Mouse (Mus musculus) B cell, adult 2 months (primary cell): Measurements from ENCODE around the gene Pptc7.

Source experiments
- DNase-seq, 2 experiments: peaks; one replicate each; pipeline ENCODE4 v3.0.0; 2022

The Pptc7 gene

DNA sequence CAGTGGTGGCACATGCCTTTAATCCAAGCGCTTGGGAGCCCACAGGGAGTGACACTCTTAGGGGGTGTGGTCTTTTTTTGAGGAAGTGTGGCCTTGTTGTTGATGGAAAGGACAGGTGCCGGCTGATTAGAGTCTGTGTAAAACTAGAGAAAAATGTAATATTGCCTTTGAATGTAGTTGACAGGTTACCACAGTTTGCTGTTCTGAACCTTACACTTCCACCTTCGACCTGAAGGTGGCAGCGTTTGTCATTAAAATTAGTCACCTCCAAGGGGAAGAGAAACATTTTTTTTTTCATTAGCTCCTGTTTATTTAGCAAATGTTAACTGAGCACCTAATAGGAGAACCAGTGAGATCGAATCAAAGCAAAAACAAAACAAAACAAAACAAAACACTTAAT is 16.3 kb upstream of the Pptc7 start:
- DNase-seq: peak; percentile 86

DNA sequence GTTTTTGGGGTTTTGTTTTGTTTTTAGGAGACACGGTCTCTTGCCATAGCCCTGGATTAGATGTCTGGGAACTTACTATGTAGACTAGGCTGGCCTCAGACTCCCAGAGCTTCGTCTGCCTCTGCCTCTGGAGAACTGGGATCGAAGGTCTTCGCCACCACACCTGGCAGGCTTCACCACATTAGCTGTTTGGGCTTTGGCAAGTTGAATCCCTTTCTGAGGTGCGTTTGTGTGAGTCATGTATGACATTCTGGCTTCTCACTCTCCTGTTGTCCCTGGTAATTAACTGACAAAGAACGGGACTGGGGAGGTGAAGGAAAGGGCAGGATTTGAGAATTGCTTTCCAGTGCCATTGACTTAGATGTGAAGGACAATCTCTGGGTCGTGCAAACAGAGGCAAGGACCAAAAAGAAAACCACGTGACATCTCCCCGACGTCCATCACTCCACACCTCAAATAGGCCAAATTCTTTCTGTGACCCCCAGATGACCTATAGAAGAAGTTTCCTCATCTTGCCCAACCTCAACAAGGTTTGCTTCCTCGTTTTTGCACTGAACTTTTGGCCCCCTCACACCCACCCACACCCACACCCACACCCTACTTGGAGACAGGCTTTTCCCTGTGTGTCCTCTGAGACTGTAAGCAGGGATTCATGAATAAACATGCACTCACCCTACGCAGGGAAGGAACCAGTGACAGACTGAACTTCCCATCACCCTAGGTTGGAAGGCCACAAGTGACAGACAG is 15.1 kb upstream of the Pptc7 start:
- DNase-seq: no peak

DNA sequence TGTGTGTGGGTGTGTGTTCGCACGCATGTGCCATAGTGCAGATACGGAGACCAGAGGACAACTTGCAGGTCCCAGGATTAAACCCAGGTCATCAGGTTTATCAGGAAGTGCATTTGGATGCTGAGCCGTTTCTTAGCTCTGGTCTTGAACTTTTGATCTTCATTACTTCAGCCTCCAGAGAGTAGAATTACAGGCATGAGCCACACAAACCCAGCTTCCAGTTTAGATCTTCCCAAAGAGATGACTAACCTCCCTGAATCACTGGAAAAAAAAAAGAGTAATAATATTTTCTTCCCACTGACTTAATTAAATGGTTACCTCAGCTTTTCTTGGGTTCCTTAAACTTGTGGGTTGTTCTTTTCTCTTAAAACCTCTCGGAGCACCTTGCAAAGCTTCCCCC is 11.3 kb upstream of the Pptc7 start:
- DNase-seq: no peak

DNA sequence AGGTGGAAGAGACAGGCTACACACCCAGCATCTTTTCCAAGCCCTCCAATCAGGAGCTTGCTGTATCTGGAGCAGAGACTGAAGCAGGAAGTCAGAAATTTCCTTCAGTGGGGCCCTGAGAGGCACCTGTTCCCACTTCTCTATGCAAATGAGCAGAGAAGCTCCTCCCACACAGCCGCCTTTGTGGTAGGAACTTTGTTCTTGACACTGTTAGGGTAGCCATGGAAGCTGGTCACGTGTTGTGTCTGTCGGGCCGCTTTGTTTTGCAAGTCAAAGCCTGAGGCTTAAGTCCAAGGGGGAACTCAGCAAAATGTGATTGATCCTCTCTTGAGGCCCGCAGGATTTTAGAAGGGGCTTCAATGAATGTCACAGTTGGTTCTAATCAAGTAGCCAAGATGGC is 9.4 kb upstream of the Pptc7 start:
- DNase-seq: peak; percentile 83 to 89

DNA sequence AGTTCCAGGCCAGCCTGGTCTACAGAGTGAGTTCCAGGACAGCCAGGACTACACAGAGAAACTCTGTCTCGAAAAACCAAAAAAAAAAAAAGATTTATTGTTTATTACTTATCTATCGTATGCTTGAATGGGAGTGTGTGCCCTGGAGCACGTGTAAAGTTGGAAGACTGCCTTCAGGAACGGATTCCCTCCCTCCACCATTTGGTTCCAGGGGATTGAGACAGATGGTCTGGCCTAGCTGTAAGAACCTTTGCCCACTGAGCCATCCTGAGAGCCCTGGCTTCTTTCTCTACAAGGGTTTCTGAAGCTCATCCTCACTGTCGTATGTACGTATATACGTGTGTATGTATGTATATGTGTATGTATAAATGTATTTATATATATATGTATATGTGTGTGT is 5.2 kb upstream of the Pptc7 start:
- no peak for DNase-seq

DNA sequence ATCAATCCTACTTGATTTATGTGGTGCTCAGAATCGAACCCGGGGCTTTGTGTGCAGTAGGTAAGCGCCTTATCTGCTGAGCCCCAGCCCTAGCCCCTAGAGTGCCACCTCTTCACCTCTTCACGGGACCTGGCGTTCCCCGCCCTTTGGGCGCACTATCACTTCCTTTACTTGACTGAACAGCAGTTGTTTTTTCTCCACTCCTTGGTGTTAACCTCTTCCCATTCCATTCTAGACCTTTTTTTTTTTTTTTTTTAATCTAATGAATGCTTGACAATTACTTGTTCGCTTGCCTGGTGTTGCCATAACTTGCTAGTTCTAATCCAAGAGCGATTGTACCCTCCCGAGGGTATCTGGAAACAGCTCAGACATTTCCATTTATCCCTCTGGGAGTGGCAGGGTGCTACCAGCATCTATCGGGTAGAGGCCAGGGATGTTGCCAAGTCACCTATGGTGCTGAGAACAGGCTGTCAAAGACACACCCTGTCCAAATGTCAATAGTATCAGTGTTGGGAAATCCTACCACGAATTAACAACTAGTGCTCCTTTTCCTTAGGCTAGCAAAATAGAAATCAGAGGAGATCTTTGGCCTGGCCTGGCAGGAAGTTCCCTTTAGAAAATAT is 4.3 kb upstream of the Pptc7 start:
- DNase-seq: no peak

DNA sequence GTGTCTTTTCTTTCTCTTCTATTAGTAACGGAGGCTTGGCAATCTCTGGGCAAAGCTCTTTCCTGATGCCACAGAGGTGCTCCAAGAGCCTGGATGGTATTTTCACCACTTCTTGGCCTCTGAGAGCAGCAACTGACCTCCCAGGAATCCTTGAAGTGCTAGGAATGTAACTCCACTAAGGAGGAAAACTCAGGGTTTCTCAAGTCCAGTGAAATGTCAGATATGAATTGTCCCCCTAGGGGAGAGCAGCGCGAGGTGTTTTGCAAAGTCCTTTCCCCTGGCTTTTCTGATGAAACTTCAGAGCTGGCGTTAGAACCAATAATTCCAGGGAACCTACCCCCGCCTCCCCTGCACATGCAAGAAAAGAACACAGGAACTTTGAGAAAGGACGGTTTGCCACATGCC is 3.7 kb upstream of the Pptc7 start:
- no peak for DNase-seq

DNA sequence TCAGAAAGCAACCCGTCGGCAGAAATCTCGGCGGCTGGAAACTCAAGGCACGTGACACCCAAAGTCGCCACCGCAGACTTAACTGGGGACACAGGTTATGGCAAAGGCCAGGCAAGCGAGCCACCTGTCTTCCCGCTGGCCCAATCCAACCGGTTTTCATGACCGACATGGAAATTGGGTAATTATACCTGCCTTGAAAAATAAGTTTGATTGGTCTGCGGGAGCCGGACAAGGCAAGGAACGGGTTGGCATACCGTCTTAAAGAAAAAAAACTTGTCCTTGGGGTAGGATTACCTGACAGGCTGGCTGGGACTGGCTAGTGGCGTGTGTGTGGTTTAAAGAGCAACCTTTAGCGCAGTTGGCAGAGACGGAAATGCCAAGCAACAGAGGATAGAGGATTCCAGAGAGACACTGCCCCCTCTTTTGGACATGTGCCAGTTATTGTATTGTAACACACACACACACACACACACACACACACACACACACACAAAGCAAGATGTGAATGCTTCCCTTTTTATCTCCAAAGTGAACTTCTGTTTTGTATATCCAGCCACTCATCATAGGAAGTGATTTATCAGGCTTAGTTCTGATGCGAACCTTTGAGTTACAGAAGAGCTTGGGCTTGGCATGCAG is 3.2 kb upstream of the Pptc7 start:
- DNase-seq: peak; percentile 40 to 53

DNA sequence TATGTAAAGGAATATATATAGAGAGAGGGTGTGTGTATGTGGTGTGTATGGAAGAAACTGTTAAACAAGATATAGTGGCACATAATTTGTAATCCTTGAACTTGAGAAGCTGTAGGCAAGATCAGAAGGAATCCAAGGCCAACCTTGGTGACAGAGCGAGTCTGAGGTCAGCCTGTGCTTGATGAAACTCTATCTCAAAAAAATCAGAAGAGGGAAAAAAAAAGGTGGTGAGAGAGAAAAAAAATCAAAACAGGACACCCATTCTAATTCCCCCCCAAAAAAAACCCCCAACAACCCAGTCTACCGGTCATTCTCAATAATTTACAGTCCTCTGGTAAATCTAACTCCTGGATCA is 360 bp upstream of the Pptc7 start:
- no peak for DNase-seq

DNA sequence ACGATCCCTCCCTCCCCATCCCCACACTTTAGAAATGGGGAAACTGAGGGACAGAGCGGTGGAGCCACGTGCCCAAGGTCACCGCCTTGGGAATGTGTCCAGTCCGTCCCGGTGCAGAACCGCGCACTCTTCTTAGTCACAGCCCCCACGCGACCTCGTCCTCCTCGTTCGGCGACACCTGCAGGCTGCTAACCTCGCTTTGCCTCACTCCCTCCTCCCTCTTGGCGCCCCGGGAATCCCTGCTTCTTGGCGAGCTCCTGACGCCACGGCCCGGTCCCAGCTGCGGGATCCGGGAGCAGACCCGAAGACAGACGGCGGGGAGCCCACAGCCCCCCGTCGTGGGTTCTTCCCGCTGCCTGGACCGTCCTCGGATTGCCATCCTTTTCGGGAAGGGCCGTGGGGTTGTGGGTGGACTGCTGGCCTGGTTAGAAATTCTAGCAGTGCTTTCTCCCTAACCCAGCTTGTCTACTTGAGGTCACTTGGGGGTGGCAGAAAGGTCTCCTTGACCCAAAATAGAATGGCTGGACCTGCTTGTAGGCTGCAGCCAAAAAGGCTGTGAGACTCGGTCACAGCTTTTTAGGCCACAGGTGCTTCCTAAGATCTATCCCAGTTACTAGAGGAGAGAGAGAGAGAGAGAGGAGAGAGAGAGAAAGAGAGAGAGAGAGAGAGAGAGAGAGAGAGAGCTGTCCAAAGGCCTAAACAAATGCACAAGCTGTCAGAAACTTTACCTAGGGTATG is 1.0 kb downstream of the Pptc7 start:
- DNase-seq: peak in 1 of 2 experiments; percentile 17

DNA sequence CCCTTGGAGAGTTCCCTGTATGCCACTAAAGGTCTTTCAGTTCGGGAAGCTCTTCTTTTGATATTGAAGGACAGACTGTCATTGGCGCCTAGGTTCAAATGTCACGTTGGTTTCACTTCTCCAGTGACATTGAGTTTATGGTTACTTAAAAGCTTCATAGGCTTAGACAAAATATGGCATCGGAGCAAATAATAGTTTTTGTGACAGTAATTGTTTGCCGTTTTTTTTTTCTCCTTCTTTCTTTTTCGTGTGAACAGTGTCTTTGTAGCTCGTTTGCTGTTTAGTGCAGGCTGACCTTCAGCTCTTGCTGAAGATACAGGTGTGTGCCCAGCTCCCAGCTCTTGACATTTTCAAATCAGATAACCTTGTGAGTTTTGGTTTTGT is 1.6 kb downstream of the Pptc7 start:
- DNase-seq: peak; percentile 29 to 40

DNA sequence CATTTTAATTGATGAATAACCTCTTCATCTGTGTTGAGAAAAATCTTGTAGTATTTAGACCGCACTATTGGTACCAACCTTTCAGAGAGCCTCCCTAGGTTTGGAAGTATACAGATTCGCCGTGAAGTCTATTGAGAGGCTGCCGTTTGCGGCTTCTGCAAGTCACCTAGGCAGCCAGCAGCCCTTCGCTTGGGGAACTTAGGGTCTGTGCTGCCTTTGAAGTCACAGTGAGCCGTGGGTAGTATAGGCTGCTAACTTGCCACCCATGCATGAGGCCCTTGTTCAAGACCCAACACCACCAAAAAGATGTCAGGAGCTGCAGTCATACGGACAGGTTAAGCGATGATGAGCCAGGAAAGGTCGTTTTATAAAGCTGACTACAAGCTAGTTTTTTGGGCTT is 2.0 kb downstream of the Pptc7 start:
- no peak for DNase-seq

DNA sequence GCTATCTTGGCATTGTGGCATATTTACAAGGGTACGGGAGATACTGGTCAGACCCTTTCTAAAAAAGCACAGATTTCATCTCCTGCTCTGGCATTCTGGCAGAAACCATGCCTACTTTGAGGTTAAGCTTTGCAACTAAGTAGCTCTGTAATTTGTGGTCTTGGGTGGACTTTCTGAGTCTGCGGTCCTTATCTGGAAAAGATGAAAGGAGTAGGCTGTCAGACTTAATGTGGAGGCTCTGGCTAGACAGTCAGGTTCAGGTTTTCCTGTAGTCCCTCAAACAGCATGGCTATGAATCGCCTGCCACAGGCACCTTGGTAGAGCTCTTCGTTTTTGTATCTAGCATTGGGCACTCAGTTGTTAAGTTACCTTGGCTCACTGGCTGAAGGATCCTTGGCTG is 2.9 kb downstream of the Pptc7 start:
- DNase-seq: no peak

DNA sequence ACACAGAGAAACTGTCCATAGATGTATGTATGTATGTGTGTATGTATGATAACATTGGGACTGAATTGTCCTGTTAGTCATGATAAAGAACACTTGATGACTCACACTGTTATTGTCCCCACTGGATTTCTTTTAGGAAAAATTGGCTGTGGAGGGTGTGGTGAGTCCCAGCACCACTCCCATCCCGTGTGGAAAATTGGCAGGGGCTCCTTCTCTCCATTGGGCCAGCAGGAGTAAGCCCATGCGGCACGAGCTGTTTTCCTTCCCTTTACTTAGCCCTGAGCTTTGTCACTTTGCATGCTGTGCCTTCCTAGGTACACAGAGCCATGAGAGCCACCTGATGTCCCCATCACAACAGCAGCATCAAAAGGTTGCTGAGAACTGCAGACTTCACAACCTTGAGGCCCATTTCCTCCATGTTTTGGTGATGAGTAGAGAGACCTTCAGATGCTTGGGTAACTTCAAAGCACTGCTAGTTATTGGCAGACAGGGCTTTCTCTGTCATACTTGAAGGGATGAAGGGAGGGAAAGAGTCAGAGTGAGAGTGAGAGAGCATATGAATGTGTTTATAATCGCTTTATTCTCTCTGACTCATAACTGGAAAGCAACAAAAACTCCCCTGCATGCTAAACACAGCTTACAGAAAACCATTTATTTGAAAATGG is 4.1 kb downstream of the Pptc7 start:
- no peak for DNase-seq

DNA sequence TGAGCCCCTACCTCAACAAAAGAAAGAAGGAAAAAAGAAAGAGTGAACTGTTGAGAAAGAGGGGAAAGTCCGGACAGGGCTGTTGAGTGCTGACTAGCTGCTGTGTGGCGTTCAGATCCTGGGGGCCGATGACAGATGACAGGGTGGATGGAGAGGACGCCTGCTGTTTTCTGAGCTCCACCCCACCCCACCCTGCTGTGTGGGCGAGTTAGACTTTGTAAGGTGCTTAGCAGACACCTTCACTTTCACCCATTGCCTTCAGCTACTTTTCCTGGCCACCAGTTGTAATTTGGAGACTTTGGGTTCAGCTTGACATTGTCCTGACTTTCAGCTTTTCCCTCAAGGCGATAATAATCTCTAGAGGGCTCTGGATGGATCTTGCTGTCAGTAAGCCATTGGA is 7.0 kb downstream of the Pptc7 start:
- DNase-seq: no peak

DNA sequence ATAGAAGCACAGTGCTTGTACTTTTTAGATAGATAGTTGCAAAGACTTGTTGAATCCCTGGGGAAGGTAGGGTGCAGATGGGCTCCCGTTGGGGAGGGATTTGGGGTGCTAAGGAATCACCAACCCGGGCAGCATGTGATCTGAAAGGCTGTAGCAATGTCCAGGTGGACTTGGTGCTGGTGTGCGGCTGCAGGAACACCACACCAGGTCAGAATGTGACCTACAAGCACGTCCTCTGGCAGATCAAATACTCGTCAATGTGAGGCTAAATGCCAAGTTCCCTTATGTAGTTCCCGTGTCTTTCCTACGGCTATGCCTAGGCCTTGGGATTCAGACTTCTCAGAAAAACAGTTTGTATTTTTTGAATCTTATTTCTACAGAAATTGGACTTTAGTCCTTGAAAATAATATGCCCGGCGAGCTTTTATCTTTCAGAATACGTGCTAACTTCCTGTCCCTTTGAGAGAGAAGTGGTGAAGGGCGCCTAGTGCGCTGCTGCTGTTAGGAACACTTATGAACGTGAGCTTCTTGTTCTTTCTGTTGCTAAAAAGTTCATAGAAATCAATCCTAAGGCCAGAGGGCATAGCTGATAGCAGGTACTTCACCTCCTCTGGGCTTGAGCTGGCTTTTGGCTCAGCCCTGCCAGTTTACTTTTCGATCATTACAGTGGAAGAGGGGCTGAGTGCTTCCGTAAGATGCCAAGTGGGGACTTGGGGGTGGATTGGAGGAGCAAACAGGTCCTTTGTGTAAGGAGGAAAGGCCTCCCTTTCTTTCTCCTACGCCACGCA is 7.6 kb downstream of the Pptc7 start:
- DNase-seq: no peak

DNA sequence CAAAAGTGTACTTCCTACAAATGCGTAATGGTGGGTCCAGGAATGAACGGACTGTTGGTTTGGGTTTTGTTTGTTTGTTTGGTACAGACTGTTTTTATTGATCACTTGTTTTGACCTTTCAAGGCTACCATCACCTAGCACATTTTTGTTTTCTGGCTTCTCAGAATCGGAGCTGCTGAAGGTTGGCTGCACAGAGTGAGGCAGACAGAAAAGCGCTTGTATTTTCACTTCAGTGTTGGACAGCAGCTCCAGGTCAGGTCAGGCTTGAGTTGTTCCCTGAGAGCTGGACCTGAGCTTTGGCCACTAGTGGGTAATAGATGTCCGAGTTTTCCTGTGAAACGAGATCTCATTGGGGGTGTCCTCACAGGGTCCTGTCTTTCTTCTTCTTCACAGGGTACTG is 9.0 kb downstream of the Pptc7 start:
- no peak for DNase-seq

DNA sequence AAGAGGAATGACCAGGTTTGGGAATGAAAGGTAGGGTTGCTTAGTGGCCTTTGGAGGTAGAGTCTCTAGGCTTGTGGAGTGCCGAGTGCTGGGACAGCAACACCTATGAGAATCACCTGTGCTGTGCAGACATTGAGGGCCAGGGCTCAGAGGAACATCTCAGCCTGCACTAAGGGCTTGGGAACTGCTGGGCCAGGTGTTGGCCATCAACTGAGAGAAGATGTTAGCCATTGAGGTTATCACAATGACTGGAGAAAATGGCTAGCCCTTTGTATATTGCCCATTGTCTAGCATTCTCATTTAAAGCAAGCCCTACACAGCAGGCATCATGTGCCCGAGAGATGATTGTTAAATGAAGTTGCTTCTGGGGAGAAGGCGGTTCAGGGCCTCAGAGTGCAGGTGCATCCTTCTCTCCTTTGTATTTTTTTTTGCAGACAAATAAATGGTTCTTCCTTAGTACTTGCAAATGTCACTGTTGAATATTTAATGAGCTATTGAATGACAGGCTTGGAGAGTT is 10.1 kb downstream of the Pptc7 start:
- DNase-seq: no peak

DNA sequence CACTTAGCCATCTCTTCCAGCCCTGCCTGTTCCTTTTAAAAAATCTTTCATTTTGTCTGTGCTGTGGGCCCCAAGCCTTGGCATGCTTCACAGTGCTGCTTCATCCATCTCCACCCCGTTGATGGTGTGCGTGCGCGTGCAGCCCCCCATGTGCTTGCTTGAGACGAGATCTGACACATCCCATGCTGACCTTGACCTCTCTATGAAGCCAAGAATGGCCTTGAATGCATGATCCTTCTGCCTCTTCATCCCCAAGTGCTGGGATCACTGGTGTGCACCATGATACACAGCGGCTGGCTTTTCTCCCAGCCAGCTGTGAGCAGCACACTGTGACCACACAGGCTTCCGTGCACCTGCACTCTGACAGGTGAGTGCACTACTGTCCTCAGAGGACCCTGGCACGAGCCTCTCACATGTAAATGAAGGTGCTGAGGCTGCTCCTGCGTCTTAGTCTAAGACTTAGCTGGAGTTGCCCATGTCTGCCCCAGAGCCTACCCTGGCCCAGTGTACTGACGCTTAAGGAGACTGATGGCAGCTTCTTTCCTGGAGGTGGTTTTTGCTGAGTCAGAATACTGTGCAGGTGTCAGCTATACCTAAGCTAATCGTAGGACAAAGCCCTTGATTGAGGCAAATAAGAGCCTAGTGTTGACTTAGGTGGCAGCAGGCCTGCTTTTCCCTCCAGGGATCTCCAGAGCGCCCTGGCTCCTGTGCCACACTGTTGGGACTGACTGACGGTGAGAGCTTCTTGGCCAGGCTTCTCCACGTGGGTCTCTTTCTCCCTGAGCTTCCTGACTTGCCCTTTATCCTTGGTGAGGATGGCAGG is 11.2 kb downstream of the Pptc7 start:
- DNase-seq: no peak

DNA sequence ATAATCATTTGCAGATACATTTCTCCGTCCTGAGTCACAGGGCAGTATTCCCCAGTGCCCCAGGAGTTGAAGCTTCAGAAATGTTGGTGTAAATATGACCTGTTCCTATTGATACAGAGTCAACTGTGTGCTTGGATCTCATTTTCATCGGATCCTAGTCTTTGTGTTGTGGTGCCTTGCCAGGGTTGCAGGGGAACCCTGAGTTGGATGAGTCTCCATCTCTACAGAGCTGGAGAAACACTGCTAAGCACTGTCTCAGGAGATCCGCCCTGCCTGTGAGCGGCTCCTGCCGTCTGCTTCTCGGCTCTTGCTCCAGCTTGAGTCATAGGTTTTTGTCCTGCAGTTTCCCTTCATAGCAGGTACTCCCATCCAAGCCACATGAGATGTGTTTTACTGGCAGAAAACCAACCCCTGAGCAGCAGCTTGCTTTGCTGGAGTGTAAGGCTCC is 15.9 kb downstream of the Pptc7 start:
- DNase-seq: no peak
